Mouse (Mus musculus) c-Kit-positive CD71-negative TER-119-negative erythroid progenitor cells, embryonic 14.5 days (primary cell): ENCODE measurements around the gene Pde8a.
A peak's percentile ranks its signal among the peaks of the same experiment; 100 is the strongest.
"Not testable (repeated sequence)": the region's sequence is repeated elsewhere in the genome, so short reads cannot be mapped to it uniquely, and the experiment has no call there.

Experiments used
- DNase-seq: peaks from one replicate; pipeline ENCODE4 v3.0.0-alpha.2; 2013; ENCODE audit warnings: low read depth

The Pde8a gene

DNA sequence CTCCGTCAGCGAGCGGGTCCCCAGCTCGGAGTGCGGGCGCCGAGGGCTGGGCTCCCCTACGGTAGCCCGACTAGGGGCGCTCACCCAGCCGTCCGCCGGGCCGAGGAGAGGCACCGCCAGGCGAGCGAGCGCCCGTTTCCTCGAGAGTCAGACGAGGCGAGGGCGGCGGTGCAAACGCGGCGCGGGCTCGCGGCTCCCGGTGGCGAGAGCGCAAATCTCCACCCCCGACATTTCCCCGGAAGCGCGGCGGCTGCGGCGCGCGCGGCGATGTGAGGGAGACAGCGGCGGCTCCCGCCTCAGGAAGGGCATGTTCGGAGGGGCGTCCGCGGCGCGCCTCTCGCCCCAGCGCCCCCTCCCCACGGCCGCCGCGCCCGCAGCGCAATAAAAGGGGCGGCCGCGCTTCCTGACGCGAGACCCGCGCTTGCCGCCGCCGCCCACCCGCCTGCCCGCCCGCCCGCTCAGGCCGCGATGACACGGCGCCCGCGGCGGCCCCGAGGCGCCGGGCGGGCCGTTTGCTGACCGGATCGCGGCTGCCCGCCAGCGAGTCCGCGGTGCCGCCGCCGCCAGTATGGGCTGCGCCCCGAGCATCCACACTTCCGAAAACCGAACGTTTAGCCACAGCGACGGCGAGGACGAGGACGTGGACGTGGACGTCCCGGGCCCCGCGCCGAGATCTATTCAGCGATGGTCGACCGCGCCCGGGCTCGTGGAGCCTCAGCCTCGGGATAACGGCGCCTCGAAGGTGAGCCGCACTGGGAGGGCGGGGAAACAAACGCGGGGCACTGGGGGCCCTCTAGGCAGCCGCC is at the start of gene Pde8a:
Gene Pde8a, plus strand, starts transcription at position 250 of the 806 bp plus-strand sequence.
- no peak for DNase-seq

DNA sequence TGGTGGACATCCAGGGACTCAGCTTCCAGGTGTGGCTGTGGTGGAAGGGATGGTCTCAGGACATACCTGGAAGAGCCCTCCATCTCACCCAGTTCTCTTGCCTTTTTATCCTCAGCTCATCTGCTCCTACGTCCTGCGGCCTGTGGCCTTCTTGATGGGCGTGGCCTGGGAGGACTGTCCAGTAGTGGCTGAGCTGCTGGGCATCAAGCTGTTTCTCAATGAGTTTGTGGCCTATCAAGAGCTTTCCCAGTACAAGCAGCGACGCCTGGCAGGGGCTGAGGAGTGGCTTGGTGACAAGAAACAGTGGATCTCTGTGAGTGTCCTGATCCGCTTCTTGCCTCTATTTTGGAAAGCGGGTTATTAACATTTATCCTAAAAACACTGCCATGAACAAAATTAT is 49.0 kb upstream of the Pde8a start:
- no peak for DNase-seq

DNA sequence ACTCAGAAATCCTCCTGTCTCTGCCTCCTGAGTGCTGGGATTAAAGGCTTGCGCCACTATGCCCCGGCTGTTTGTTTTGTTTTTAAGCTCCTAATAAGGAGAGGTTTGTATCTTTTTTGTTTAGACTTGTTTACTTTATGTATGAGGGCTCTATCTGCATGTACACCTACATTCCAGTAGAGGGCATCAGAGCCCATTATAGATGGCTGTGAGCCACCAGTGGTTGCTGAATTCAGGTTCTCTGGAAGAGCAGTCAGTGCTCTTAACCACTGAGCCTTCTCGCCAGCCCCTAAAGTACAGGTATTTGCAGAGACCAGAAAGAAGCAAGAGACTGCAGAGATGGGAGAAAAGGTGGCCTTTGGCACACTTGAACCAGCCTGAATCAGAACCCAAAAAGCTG is 46.3 kb upstream of the Pde8a start:
- DNase-seq, result peak; percentile 37

DNA sequence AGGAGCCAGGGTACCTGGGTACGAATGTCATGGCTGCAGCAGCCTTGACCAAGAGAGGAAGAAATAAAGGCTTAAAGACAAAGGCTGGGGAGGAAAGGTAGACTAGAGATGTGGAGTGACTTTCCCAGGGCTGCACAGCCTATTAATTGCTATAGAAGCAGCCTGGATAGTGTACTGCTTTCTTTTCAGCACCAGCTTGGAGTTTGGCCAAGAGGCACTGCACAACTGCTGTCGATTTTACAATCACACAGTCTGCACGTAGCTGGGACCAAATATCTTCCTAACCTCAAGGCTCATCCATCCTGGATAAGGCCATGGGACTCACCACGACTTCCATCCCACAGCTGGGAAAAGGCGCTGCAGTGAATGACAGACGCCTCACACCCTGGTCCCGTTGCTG is 44.0 kb upstream of the Pde8a start:
- DNase-seq, result no peak

DNA sequence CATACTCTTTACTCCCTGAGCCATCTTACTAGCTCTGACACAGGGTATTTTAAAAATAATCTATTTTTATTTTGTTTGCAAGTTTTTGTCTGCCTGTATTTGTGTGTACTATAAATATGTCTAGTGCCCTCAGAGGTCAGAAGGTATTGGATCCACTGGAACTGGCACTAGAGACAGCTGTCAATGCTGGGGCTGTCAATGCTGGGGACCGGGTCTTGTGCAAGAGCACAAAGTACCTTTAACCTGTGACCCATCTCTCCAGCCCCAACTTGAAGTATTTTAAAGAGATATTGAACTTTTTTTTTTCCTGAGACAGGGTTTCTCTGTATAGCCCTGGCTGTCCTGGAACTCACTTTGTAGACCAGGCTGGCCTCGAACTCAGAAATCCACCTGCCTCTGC is 39.5 kb upstream of the Pde8a start:
- DNase-seq, result no peak

DNA sequence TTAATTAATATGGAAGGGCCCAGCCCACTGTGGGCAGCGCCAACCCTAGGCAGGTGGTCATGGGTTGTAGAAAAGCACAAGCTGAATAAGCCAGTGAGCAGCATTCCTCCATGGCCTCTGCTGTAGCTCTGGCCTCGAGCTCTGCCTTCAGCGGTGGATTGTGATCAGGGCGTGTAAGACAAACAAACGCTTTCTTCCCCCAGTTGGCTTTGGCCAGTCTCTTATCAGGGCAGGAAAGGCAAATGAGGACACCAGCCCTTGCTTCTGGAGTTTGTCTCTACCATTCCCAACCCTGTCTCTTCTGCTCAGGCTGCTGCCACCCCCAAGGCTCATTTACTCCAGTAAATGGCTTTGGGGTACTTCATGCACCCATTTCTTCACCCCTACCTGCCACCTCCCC is 38.7 kb upstream of the Pde8a start:
- DNase-seq, result no peak

DNA sequence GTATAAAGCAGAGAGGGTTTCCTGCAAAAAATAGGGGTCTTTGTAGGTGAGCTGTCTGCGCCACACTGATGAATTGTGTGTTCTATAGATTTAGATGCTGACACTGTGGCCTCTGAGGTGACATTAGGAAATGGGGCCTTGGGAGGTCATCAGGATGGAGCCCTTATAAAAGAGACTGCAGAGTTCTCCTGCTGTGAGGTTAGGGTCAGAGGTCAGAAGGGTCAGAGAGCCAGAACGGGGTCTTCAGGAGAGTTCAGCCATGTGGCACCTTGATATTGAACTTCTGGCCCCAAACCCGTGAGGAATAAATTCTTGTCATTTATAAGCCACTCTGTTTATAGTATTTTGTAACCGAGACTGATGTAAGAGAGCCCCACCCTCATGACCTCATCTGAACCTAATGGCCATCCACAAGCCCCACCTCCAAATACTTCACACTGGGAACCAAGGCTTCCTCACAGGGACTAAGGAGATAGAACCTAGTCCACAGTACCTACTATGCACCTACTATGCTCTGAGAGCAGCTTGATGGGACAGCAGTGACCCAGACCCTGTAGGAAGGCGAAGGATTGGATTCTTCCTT is 37.1 kb upstream of the Pde8a start:
- DNase-seq, result no peak

DNA sequence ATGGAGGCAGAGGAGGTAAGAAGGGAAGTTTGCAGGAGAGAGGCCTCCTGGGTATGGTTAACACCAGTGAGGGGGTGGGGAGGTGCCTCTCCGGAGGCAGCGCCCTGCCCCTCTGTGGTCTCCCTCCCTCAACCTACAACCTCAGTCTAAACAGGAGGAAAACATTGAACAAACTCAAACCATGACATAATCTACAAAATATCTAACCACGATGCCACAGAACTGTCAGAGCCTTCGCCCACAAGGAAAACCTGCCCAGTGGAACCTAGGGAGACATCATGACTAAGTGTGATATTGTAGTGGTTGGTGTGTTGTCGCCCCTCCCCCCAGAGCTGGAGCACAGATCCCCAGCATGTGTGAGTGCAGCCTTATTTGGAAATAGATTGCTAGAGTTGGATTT is 33.9 kb upstream of the Pde8a start:
- DNase-seq, result no peak

DNA sequence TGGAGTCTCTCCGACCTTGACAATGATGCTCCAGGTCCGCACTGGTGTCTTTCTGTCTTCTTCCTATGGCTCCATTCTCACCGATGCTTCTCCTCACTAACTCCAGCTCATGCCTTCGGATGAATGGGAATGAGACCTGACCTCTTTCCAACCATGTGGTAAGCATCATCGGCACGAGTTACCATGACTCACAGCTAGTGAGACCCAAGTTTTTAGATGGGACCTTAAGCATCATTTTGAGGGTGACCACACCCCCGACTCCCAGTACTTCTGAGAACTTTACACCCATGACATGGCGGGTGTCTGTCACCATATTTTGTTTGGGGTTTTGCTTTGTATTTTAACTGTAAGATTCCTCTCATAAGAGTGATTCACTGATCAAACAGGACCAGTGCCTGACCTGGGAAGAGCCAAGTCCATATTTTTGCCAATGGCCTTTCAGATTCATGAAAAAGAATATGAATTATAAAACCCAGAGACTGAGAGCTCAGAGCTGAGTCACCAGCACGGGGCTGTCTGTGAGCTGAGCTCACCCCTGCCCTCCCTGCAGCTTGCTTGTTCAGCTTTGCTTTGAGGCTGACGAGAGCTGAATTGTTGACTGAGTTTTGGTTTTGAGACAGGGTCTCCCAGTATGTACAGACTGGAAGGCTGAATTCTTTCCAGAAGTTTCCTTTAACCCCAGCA is 30.8 kb upstream of the Pde8a start:
- DNase-seq, result no peak

DNA sequence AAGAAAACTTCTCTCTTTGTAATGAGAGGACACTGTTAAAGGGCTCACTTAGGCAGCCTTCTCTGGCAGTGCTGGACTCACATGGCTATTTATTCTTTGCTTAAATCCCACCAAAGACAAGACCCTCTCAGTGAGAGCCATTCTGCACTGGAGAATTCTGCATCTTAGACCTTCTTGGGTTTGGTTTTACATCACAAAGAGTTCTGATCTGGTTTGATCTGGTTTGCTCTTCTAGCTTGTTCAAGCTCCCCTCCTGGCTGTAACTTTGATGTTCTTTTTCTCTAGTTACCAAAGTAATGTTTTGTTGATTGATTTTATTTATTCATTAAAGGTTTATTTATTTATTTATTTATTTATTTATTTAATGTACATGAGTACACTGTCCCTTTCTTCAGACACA is 30.2 kb upstream of the Pde8a start:
- no peak for DNase-seq

DNA sequence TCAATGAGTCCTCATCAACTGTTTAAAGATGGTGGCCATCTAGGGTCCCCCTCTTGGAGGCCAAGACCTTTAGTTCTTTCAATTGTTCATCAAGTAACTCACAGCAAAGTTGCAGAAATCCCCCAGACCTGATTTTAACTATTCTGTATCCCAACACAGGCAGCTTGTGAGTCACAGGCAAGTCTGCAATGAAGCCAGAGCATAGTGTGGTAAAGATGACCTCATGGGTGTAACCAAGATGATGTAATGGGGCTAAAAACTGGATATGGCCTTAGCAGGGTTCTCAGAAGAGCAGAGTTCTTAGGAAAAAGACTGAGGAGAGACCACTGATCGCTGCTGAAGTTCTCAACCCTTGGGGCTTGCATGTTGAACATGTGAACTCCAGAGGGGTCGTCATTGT is 29.3 kb upstream of the Pde8a start:
- DNase-seq, result no peak

DNA sequence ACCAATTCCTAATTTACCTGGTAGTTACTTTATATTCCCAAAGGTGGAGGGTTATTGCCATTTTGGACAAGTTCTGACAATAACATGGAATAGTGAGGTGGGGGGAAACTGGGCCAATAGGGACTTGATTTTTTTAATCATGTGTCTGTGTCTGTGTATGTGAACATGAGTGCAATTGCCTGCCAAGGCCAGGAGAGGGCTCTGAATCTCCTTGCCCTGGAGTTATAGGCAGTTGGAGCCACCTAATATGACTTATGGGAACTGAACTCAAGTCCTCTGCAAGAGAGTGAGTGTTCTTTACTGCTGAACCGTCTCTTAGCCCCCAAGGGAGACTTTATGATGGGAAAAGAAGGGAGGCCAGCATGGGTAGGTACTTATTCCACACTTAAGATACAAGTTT is 28.7 kb upstream of the Pde8a start:
- DNase-seq, result no peak

DNA sequence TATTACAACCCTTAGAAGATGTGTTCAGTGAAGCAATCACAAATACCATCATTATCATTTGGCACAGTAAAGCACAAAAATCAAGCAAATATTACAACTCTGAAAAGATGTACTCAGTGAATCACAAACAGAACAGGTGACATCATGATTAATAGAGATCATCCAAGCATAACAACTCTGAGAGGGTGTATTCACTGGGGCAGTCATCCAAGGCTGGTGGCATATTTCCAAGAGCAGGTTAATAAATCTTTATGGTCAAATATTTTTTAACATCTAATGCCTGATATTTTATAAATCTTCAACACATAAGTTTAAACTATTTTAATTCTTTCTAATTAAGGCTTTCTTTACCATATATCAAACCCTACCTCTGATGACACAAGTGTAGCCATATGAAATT is 27.4 kb upstream of the Pde8a start:
- not testable (repeated sequence) for DNase-seq

DNA sequence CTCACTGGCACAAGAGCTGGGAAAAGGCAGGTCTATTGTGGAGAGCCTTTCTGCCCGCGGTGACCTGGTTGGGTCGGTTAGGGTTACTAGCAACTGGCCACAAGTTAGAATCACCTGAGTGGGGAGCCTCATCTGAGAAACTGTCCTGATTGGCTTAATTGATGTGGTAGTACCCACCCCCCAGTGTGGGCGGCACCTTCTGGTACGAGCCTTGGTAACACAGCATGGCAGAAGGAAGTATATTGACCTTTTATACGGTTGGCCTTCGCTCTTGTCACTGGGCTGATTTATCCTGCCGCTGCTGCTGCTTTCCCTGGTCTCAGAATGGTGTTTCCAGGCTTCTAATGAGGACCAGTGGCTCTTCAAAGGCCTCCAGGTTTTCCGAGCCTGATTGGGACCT is 24.2 kb upstream of the Pde8a start:
- DNase-seq, result no peak

DNA sequence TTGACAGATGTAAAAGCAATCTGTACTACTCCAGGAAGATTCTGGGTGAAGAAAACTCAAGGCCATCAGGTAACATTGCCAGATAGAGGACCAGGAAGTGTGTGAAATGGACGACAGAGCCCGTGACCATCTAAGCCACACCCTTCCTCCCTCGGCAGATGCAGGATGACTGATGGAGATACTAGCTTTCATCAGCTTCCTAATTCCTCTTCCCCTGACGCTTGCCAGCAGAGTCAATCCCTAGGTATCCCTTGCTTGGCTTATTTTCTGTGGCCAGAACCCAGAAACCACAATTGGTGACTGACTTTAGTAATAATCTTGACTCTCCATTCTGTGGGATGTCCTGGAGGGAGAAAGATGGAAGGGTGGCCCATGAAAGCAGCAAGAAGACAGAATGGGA is 17.9 kb upstream of the Pde8a start:
- DNase-seq, result no peak

DNA sequence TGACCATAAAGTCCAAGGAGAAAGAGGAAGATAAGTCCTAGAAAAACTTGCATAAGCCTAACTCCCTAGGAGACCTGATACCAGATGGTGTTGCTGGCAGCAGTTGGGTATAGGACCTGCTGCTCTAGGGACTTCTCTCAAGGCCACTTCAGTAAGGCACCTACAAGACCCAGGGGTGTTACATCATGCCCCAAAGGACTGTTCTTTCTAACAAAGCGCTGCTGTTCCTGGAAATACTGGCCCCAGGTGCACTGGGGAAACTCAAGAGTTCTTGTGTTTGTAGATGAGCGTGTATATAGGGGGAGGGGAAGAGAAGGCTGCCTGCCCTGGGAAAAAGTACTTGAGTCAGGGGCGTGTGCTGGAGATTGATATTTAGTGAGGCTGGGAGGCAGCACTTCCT is 16.6 kb upstream of the Pde8a start:
- DNase-seq, result no peak

DNA sequence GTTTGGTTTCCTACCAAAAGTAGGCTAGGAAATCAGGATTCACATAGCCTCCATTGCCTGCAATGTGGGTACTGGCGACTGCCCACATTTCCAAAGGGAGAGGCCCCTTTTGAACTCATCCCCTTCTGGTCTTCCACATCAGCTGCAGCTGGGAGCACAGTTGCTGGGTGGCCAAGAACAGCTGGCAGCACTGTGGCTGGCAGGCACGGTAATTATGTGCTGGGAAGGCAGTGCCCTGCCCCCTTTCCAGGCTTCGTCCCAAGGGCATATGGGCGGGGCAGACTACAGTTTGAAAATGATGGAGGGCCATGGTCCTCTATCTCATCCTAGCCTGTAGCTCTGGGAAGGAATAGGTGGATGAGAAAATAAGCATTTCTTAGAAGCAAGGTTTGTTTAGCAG is 14.9 kb upstream of the Pde8a start:
- no peak for DNase-seq

DNA sequence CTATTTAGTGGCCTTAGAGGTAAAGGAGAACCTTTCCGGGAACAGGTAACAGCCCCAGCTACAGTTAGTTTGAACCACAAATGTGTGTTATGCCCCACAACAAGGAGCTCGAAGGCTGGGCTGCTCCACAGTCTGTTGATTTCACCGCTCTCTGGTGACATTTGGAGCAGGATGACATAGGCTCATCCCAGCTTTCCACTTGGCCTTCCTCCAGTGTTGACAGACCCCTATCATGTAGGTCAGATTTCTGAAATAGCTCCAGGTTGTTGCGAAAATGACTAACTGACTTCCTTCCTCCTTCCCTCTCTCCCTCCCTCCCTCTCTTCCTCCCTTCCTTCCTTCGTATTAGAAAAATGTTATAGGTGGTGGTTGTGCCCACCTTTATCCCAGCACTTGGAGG is 14.3 kb upstream of the Pde8a start:
- no peak for DNase-seq

DNA sequence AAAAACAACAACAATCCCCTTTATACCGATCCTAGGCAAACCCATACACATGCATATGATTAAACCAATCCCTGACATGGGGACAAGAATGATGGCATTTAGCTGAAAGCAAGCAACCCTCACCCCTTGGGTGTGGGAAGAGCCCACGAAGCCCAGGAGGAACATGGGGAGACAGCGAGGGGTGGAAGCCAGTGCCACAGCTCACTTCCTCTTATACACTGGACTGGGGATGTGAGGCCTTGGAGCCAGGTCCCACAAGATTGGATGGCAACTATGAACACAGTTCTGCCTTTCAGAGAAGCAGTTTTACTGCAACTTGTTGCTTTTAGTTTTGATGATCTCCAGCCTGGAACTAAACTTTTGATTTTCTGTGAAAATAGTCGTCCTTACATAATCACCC is 13.6 kb upstream of the Pde8a start:
- DNase-seq, result no peak

DNA sequence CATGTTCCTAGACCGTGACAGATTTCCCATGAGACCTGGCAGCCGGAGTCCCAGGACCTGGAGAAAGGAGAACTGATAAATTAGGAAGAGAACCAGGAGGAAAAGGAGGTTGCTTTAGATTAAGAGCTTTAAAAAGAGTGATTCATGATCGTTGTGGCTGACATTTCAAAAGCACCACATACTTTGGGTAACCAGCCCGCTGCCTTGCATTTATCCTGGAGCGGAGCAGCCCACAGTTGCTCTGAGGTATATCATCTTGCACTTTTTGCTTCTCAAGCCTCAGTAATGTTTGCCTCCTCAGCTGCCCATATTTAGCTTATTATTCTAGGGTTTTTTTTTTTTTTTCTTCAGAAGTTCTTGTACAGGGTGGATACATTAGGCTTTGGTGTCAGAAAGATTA is 11.0 kb upstream of the Pde8a start:
- DNase-seq, result no peak

DNA sequence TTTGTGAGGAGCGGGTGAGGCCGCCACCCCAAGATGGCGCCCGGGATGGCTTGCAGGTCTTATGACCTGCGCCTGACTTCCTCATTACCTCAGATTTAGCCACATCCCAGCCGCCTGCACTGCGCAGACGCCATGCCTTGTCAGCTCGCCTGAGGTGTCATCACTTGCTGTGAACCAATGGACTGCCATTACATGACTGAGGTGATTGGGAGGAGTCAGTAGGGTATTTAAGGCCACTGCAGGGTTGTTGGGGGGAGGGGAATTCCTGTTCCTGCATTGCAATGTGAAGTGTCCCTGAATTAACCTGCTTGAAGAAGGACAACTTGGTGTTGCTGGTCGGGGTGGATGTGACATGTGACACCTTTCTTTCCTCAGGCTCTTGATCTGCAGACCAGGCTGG is 9.8 kb upstream of the Pde8a start:
- DNase-seq, result not testable (repeated sequence)

DNA sequence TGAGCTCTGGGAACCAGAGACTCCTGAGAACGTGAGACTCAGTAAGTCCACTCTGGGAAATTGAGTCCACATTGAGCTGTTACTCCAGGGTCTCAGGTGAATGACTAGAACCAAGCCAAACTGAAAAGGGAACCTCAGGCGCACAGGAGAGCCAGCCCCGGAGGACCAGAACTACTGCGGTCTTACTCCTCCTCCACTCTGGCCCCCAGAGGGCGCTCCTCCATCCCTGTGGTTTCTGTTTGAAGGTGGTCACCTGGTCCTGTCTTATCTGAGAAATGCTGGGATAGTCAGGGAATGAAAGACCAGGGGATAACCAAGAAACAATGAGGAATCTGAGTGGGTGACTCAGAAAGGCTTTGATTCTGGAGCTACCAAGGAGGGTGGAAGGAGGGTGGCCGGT is 4.5 kb upstream of the Pde8a start:
- DNase-seq, result peak; percentile 49

DNA sequence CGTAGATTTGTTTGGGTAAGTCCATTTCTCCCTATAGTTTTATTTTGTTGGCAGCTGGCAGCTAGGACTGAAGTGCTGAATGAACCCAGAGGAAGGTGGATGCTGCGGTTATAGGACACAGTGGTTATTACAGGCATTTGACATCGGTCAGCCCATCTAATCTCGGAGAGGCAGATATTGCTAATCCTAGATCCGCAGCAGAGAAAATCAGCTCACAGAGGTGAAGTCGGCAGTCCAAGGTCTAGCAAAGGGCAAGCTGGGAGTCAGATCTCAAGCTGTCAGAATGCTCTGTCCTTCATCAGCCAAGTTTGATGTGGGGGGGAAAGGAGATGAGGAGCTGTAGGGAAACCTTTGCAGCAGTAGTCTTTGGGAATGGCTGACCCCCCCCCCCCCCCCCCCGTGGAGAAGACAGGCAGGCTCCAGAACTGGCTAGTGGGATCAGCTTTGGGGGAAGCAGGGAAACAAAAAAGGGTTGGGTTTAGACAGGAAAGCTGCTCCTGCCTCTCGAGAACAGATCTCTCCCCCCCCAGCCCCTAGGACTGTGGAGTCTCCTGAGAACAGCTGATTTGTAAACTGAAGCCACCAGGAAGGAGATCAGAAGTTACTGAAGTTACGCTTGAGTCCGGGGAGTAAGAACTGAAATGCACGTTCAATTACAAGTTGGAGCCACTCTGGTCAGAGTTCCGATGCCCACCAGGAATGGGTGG is 3.3 kb upstream of the Pde8a start:
- DNase-seq, result no peak
